Mouse (Mus musculus) testis, adult 2 months (tissue): Measurements from ENCODE around the gene Cttnbp2nl. TPM values are rescaled to one million over a fixed set of nuclear protein-coding genes. Genes with fewer than 3 reads are reported as not detected.
A peak's percentile ranks its signal among the peaks of the same experiment; 100 is the strongest.

Source experiments
- H3K27ac ChIP-seq: fragments of 200-500 bp; 2 replicates; pipeline ENCODE4 v1.5.1; 2012; ENCODE audit warnings: low read depth, low read length; ENCODE audit not compliant: control insufficient read depth, insufficient read depth
- H3K27me3 ChIP-seq: fragments of 200-500 bp; 2 replicates; pipeline ENCODE4 v1.6.1; 2012; ENCODE audit warnings: mild to moderate bottlenecking, low read length, moderate library complexity; ENCODE audit not compliant: control insufficient read depth, insufficient read depth
- H3K36me3 ChIP-seq: fragments of 200-500 bp; 2 replicates; pipeline ENCODE4 v1.6.1; 2012; ENCODE audit warnings: mild to moderate bottlenecking, low read length; ENCODE audit not compliant: control insufficient read depth, insufficient read depth
- H3K4me1 ChIP-seq: fragments of 200-500 bp; 2 replicates; pipeline ENCODE4 v1.6.1; 2012; ENCODE audit warnings: low read length; ENCODE audit not compliant: control insufficient read depth, insufficient read depth
- H3K4me3 ChIP-seq: fragments of 200-500 bp; 2 replicates; pipeline ENCODE4 v1.5.1; 2012; ENCODE audit warnings: low read depth, mild to moderate bottlenecking, low read length, moderate library complexity, mixed read lengths; ENCODE audit not compliant: control insufficient read depth
- CTCF ChIP-seq: fragments of 200-500 bp; IDR thresholded peaks from 2 replicates; pipeline ENCODE4 v1.5.1; 2012; ENCODE audit warnings: low read depth, mild to moderate bottlenecking, inconsistent platforms, low read length, moderate library complexity; ENCODE audit not compliant: control insufficient read depth, insufficient read depth, insufficient replicate concordance
- POLR2A ChIP-seq: fragments of 200-500 bp; IDR thresholded peaks from 2 replicates; pipeline ENCODE4 v1.6.1; 2012; ENCODE audit warnings: low read depth, mild to moderate bottlenecking, inconsistent platforms, low read length, moderate library complexity; ENCODE audit not compliant: control insufficient read depth
- polyA plus RNA-seq: library from polyadenylated mRNA; depleted of rRNA; stranded (reverse); fragments of >200 nt; gene quantifications from 2 replicates; pipeline ENCODE4 v1.2.3, GENCODE M21; 2012

Cttnbp2nl gene
- polyA plus RNA-seq, 1 experiment, result 7.6 TPM

- no peaks in the 10 kb centered on the region for H3K27me3 ChIP-seq
- peak overlapping the region; percentile 48 for H3K4me3 ChIP-seq
- no peaks in the 10 kb centered on the region for H3K36me3 ChIP-seq
- no peak for TF ChIP-seq POLR2A
- no peaks in the 10 kb centered on the region; the same call in 1 of the 2 replicates for H3K4me1 ChIP-seq
- no peak overlapping the region for H3K27ac ChIP-seq
These were observed 17.6 kb upstream of the Cttnbp2nl start for GRCm38 (mm10) chr3:105070553-105070952.

DNA sequence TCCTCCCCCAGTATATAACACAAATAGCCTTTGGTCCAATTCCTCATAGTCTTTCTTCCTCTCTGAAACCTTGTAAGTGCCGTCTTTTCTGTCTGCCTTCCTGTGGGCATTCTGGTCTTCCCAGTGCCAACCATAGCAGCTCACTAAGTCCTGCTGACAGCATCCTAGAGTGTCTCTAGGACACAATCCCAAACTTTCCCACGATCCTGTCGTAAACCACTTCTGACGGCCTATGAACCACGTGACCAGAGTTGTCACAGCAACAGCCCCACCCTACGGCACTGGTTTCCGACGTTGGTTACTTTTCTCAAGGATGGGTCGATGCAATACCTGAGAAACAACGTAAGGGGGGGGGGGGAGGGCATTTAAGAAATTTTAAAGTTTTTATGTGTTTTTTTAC, 13.6 kb upstream of the Cttnbp2nl start, which contains the start of gene 4930564D02Rik:
Gene 4930564D02Rik, plus strand, starts transcription at position 301 of the 400 bp plus-strand sequence.
- no peak for TF ChIP-seq POLR2A
- no peak for TF ChIP-seq CTCF
- no peak within 1 kb of the TSS for H3K27ac ChIP-seq
- no peaks in the 10 kb centered on the region for H3K36me3 ChIP-seq

GRCm38 (mm10) chr3:105062676-105063075, 9.7 kb upstream of the Cttnbp2nl start:
- Histone ChIP-seq H3K27me3 (no peaks in the 10 kb centered on the region), H3K4me3 (no peak overlapping the region), H3K36me3 (no peaks in the 10 kb centered on the region), H3K27ac (no peak overlapping the region), H3K4me1 (peaks cover 6% of the 10 kb centered on the region; the same call in 1 of the 2 replicates)
- TF ChIP-seq POLR2A (no peak), CTCF (no peak)

More for the DNA sequence above, 13.6 kb upstream of the Cttnbp2nl start, which contains the start of gene 4930564D02Rik:
- no peaks in the 10 kb centered on the region for H3K27me3 ChIP-seq
- H3K4me1 ChIP-seq, result no peaks in the 10 kb centered on the region; the same call in 1 of the 2 replicates
- peak within 1 kb of the TSS; percentile 58; the same call in 1 of the 2 replicates for H3K4me3 ChIP-seq

DNA sequence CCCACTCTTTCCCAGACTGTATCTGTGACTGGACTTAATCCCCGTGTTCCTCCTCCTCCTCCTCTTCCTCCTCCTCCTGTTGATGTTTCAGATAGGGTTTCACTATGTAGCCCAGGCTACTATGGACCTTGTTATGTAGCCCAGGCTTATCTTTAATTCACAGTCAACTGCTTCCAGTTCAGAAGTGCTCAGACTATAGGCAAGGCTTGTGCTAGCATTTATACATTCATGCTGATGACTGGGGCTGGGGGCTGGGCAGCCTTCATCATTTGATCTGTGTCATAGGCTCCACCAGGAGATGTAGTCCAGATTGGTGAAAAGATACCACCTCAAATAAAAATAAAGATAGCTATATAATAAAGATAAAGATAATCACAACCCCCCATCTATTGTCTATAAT, 9.0 kb upstream of the Cttnbp2nl start:
- H3K27ac ChIP-seq, result no peak overlapping the region
- no peak overlapping the region for H3K4me3 ChIP-seq
- no peaks in the 10 kb centered on the region for H3K27me3 ChIP-seq
- peaks cover 6% of the 10 kb centered on the region; the same call in 1 of the 2 replicates for H3K4me1 ChIP-seq
- H3K36me3 ChIP-seq, result no peaks in the 10 kb centered on the region
- no peak for TF ChIP-seq POLR2A
- no peak for TF ChIP-seq CTCF

GRCm38 (mm10) chr3:105061496-105061895, 8.6 kb upstream of the Cttnbp2nl start:
- TF ChIP-seq CTCF (no peak), POLR2A (no peak)
- no peak overlapping the region for H3K27ac ChIP-seq
- H3K4me3 ChIP-seq, result no peak overlapping the region
- H3K4me1 ChIP-seq, result peaks cover 6% of the 10 kb centered on the region; the same call in 1 of the 2 replicates
- no peaks in the 10 kb centered on the region for H3K36me3 ChIP-seq
- no peaks in the 10 kb centered on the region for H3K27me3 ChIP-seq

DNA sequence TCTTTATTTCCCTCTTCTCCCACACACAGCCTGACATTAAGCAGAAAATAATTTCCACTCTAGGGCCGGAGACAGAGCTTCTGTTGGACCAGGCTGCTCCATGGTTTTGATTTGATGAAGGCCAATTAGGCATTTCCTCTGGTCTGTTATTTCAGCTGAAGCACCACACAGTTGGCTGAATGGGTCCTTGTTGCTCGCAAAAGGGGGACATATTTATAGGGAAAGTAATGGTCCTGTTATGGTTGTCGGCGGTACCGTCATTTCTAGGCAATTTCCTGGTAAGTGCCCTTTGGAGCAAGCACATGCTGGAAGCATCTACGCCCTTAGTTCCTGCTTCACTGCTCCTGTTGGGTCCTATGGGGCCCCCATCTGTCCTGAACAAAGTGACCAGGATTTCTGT, 8.0 kb upstream of the Cttnbp2nl start:
- H3K27ac ChIP-seq, result no peak overlapping the region

DNA sequence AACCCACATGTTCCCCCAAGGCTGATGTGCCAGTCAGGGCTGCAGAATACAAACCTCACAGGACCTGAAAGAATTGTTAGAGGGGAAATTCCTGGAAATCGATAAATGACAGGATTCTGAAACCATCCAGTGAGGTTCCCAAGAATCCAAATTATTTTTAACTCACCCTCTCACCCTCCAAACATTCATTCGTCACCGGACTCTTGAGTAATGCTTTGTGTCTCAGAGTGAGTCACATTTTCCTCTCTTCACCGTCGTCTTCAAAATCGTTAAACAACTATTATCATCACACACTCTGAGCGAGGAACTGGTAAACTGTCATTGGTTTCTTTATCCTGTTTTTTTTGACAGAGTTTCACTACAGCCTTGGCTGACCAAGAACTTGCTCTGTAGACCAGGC, 7.0 kb upstream of the Cttnbp2nl start:
- H3K4me1 ChIP-seq, result peaks cover 6% of the 10 kb centered on the region; the same call in 1 of the 2 replicates
- H3K27me3 ChIP-seq, result no peaks in the 10 kb centered on the region
- no peak overlapping the region for H3K4me3 ChIP-seq
- TF ChIP-seq CTCF (no peak), POLR2A (no peak)
- no peak overlapping the region for H3K27ac ChIP-seq
- no peaks in the 10 kb centered on the region for H3K36me3 ChIP-seq

More for the DNA sequence above, 8.0 kb upstream of the Cttnbp2nl start:
- no peak for TF ChIP-seq POLR2A
- TF ChIP-seq CTCF, result no peak
- H3K4me3 ChIP-seq, result no peak overlapping the region
- no peaks in the 10 kb centered on the region for H3K36me3 ChIP-seq
- H3K4me1 ChIP-seq, result peaks cover 6% of the 10 kb centered on the region; the same call in 1 of the 2 replicates
- no peaks in the 10 kb centered on the region for H3K27me3 ChIP-seq
